Mouse (Mus musculus): ENCODE results near the gene Trim75. TPM values are rescaled to one million over a fixed set of nuclear protein-coding genes. Genes with fewer than 3 reads are reported as not detected.
"Not testable (repeated sequence)": the region's sequence is repeated elsewhere in the genome, so short reads cannot be mapped to it uniquely, and the experiment has no call there.

Trim75 gene
- polyA plus RNA-seq, 1 experiment from 2014 or later = not detected

DNA sequence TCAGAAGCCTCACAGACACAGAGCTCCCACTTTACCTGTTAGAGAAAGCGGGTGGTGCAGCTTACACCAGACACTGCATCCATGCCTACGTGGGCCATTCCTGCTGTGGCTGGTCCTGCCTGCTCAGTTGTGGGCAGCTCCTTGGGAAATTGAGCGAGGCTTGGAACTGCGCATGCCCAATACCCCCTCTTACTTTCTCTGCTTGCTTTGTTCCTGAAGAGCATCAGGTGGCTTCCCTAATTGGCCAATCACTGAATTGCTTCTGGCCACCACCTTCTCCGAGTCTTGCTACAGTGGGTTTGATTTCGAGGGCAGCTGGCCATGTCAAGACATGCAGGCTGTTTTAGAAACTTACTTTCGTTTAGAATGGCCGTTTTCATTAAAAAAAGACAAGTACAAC lies 30.8 kb upstream of the Trim75 start, which contains the start of the genes Trim61 and Trim60:
TSS of gene Trim61 (minus strand) at position 101 of the 400 bp plus-strand sequence.
TSS of gene Trim60 (minus strand) at position 162 of the 400 bp plus-strand sequence.
- Histone ChIP-seq H3K4me2 (ENCODE audit: low read depth, low read length) (no peak within 1 kb of the TSS), H3K36me3 (ENCODE audit: control insufficient read depth, insufficient read depth) (no peaks in the 10 kb centered on the region), H3K9me3 (replicated peaks; ENCODE audit: control insufficient read depth, low read length) (no peaks in the 10 kb centered on the region), H3K27ac (ENCODE audit: low read length) (no peak within 1 kb of the TSS), H3K9ac (ENCODE audit: low read depth, low read length) (no peak within 1 kb of the TSS), H3K27me3 (ENCODE audit: control insufficient read depth, insufficient read depth, low read depth, low read length) (no peaks in the 10 kb centered on the region), H3K4me3 (ENCODE audit: low read depth, low read length) (no peak within 1 kb of the TSS), H3K4me1 (ENCODE audit: control insufficient read depth, low read depth, low read length) (no peaks in the 10 kb centered on the region)
- ATAC-seq (ENCODE audit: low read depth) = no peak
- WGBS (ENCODE audit: insufficient replicate concordance) = 66% methylated on average over 8 of the region's 8 CpGs

DNA sequence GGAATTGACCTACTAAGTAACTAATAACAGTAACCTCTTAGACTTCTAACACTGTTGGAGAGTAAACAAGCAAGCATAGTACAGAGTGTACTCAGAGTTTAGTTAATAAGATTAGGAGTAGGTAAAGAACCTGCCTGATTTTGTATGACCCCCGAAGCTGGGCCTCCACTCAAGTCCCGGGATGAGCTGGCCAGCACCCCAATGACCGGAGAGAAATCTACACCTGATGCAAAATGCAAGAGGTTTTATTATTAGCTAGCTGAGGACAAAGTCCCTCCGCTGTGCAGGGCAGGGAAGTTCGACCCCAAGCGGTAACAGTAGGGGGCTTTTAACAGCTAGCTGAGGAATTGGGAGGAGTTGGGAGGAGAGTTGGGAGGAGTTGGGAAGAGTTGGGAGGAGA lies 20.0 kb upstream of the Trim75 start:
- not testable (repeated sequence) for ATAC-seq (ENCODE audit: low read depth); H3K4me2 ChIP-seq (ENCODE audit: low read depth, low read length); H3K4me3 ChIP-seq (ENCODE audit: low read depth, low read length); H3K27ac ChIP-seq (ENCODE audit: low read length); H3K9me3 ChIP-seq (replicated peaks; ENCODE audit: control insufficient read depth, low read length); H3K27me3 ChIP-seq (ENCODE audit: control insufficient read depth, insufficient read depth, low read depth, low read length); H3K36me3 ChIP-seq (ENCODE audit: control insufficient read depth, insufficient read depth); H3K9ac ChIP-seq (ENCODE audit: low read depth, low read length); H3K4me1 ChIP-seq (ENCODE audit: control insufficient read depth, low read depth, low read length)
- WGBS (ENCODE audit: insufficient replicate concordance) = 69% methylated on average over 6 of the region's 6 CpGs

DNA sequence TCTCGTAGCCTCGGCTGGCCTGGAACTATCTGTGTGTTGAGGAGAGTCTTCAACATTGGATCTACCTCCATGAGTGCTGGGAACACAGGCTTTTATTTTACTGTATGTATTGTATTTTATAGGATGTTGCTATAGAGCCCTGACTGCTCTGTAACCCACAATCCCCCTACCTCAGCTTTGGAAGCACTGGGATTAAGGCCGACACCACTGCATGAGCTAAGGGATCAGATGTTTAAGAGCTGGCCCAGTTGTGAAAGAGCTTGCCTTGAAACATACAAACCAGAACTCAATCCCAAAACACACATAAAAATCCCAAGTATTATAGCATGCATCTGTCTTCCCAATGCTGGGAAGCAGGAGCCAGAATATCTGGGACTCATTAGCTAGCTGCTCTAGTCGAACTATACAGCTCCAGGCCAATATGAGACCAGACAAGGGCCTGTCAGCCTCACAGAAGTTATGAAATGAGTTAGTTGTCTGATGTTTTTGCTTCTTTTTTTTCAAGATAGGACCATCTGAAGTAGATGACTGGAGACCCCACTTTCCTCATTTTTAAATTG lies 11.3 kb upstream of the Trim75 start:
- no peaks in the 10 kb centered on the region for H3K9me3 ChIP-seq (replicated peaks; ENCODE audit: control insufficient read depth, low read length)
- H3K27ac ChIP-seq (ENCODE audit: low read length) = no peak overlapping the region
- no peaks in the 10 kb centered on the region for H3K4me1 ChIP-seq (ENCODE audit: control insufficient read depth, low read depth, low read length)
- no peak overlapping the region for H3K4me3 ChIP-seq (ENCODE audit: low read depth, low read length)
- H3K9ac ChIP-seq (ENCODE audit: low read depth, low read length) = no peak overlapping the region
- H3K36me3 ChIP-seq (ENCODE audit: control insufficient read depth, insufficient read depth) = no peaks in the 10 kb centered on the region
- ATAC-seq (ENCODE audit: low read depth) = no peak
- H3K4me2 ChIP-seq (ENCODE audit: low read depth, low read length) = no peak overlapping the region
- no peaks in the 10 kb centered on the region for H3K27me3 ChIP-seq (ENCODE audit: control insufficient read depth, insufficient read depth, low read depth, low read length)
- WGBS (ENCODE audit: insufficient replicate concordance) = 63% methylated on average over 4 of the region's 4 CpGs

DNA sequence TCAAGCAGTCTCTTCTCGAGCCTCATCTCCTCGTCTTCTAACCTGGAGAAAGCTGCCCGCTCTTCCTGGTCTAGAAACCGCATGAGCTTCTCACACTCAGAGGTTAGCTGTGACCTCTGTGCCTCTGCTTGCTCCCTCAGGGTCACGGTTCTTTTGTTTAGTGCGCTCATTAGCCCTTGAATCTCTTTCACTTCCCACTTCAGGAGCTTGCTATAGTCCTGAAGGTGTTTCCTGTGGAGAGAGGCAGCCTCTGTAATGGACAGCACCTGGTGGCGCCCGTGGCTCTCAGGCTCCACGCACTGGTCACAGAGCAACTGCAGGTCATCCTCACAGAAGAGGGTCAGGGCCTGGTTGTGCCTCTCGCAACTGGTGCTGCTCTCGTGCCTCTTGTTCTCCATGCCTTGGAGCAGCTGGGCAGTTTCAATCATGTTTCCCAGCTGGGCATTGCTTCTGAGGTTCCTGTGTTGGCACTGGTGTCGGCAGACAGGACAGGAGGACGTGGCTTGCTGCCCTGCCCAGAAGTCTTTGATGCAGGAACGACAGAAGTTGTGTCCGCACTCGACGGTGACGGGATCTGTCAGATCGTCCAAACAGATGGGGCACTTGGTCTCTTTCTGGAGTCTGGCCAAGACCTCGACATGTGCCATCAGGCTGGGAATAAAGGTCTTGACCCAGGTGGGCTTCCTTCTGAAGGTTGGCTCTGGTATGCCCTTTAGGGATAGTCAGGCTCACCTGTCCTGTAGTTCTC lies 4.3 kb downstream of the Trim75 start:
- no peak for ATAC-seq (ENCODE audit: low read depth)
- no peaks in the 10 kb centered on the region for H3K27me3 ChIP-seq (ENCODE audit: control insufficient read depth, insufficient read depth, low read depth, low read length)
- H3K4me3 ChIP-seq (ENCODE audit: low read depth, low read length) = no peak overlapping the region
- H3K27ac ChIP-seq (ENCODE audit: low read length) = no peak overlapping the region
- H3K9me3 ChIP-seq (replicated peaks; ENCODE audit: control insufficient read depth, low read length) = no peaks in the 10 kb centered on the region
- H3K36me3 ChIP-seq (ENCODE audit: control insufficient read depth, insufficient read depth) = no peaks in the 10 kb centered on the region
- H3K4me2 ChIP-seq (ENCODE audit: low read depth, low read length) = no peak overlapping the region
- WGBS (ENCODE audit: insufficient replicate concordance) = 61% methylated on average over 20 of the region's 20 CpGs
- no peak overlapping the region for H3K9ac ChIP-seq (ENCODE audit: low read depth, low read length)
- H3K4me1 ChIP-seq (ENCODE audit: control insufficient read depth, low read depth, low read length) = no peaks in the 10 kb centered on the region

DNA sequence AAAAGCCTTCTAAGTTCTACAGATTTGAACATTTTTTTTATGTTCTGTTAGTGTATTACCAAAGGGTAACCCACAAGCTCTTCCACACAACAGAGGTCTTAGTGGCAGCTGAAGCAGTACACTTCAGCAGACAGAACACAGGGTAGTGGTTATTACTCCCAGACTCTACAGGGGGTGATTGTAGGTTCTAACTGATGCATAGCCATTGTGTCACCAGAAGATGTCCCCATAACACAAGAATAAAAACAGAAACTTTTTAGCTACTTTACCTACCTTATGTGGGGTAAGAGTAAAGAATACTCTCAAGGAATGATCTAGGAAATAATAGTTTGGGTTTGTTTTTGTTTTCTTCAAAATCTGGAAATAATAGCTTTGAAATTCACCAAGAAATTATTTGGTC lies 24.8 kb downstream of the Trim75 start:
- H3K4me1 ChIP-seq (ENCODE audit: control insufficient read depth, low read depth, low read length) = no peaks in the 10 kb centered on the region
- no peak for ATAC-seq (ENCODE audit: low read depth)
- H3K4me2 ChIP-seq (ENCODE audit: low read depth, low read length) = no peak overlapping the region
- H3K36me3 ChIP-seq (ENCODE audit: control insufficient read depth, insufficient read depth) = no peaks in the 10 kb centered on the region; the same call in 1 of the 2 replicates
- no peaks in the 10 kb centered on the region for H3K9me3 ChIP-seq (replicated peaks; ENCODE audit: control insufficient read depth, low read length)
- H3K27me3 ChIP-seq (ENCODE audit: control insufficient read depth, insufficient read depth, low read depth, low read length) = no peaks in the 10 kb centered on the region
- H3K4me3 ChIP-seq (ENCODE audit: low read depth, low read length) = no peak overlapping the region
- H3K9ac ChIP-seq (ENCODE audit: low read depth, low read length) = no peak overlapping the region
- H3K27ac ChIP-seq (ENCODE audit: low read length) = no peak overlapping the region

DNA sequence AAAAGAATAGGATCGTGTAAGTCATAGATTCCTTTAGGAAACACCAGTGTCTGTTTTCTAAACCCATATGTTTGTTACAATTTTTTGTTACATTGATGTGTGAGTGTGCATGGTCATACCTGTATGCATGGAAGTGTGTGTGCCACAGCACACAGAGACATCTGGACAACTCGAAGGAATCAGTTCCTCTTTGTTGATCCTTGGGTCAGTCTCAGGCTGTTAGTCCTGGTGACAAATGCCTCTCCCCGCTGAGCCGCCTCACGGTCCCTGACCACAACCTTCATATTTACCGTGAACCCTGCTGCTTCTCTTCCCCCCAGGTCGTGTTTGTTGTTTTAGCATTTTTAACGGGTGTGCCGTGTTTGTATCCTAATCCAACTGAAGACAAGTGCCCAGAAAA lies 28.6 kb downstream of the Trim75 start:
- no peak overlapping the region for H3K9ac ChIP-seq (ENCODE audit: low read depth, low read length)
- H3K9me3 ChIP-seq (replicated peaks; ENCODE audit: control insufficient read depth, low read length) = no peaks in the 10 kb centered on the region
- ATAC-seq (ENCODE audit: low read depth) = no peak
- no peaks in the 10 kb centered on the region; the same call in 1 of the 2 replicates for H3K36me3 ChIP-seq (ENCODE audit: control insufficient read depth, insufficient read depth)
- no peak overlapping the region for H3K27ac ChIP-seq (ENCODE audit: low read length)
- H3K27me3 ChIP-seq (ENCODE audit: control insufficient read depth, insufficient read depth, low read depth, low read length) = no peaks in the 10 kb centered on the region
- H3K4me2 ChIP-seq (ENCODE audit: low read depth, low read length) = no peak overlapping the region
- 73% methylated on average over 9 of the region's 9 CpGs for WGBS (ENCODE audit: insufficient replicate concordance)
- H3K4me3 ChIP-seq (ENCODE audit: low read depth, low read length) = no peak overlapping the region
- H3K4me1 ChIP-seq (ENCODE audit: control insufficient read depth, low read depth, low read length) = no peaks in the 10 kb centered on the region

DNA sequence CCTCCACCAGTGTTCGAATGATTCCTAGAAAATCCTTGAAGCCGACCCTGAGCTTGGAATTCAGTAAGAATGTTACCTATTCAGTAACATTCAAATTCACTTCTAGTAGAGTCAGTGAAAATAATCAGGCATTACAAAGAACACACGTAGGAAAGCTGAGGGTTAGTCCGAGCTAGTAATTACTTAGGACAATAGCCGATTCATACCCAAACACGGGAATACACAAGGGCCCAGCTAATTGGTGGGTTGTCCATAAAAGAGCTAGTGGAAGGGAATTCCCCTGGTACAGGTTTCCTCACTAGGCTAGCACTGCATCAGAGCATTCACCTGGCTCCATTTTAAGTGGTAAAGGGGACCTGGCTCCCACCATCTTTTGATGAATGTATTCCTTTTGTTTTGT lies 35.5 kb downstream of the Trim75 start:
- no peak for ATAC-seq (ENCODE audit: low read depth)
- no peak overlapping the region for H3K4me2 ChIP-seq (ENCODE audit: low read depth, low read length)
- no peaks in the 10 kb centered on the region; the same call in 1 of the 2 replicates for H3K4me1 ChIP-seq (ENCODE audit: control insufficient read depth, low read depth, low read length)
- no peaks in the 10 kb centered on the region for H3K36me3 ChIP-seq (ENCODE audit: control insufficient read depth, insufficient read depth)
- no peak overlapping the region for H3K9ac ChIP-seq (ENCODE audit: low read depth, low read length)
- H3K9me3 ChIP-seq (replicated peaks; ENCODE audit: control insufficient read depth, low read length) = no peaks in the 10 kb centered on the region
- no peak overlapping the region for H3K27ac ChIP-seq (ENCODE audit: low read length)
- 72% methylated on average over 6 of the region's 6 CpGs for WGBS (ENCODE audit: insufficient replicate concordance)
- no peak overlapping the region for H3K4me3 ChIP-seq (ENCODE audit: low read depth, low read length)
- H3K27me3 ChIP-seq (ENCODE audit: control insufficient read depth, insufficient read depth, low read depth, low read length) = no peaks in the 10 kb centered on the region

DNA sequence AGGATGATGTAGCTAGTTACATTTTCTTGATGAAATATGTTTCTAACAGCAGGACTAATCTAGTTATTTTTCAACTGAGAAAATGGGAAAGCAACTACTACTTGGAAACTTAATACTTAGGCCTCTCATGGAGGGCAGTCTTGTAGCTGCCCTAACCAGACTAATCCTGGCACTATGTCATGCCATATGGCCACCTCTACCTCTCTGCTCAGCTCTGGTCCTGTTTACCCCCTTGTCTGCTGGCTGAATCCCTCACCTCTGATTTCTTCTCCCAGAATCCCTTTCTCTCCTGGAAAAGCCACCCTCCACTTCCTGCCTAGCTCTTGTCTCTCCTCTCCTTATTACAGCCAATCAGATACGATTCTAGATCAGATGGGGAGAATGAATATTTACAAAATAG lies 39.3 kb downstream of the Trim75 start:
- ATAC-seq (ENCODE audit: low read depth) = no peak
- 55% methylated on average over 1 of the region's 1 CpGs for WGBS (ENCODE audit: insufficient replicate concordance)
- no peaks in the 10 kb centered on the region; the same call in 1 of the 2 replicates for H3K4me1 ChIP-seq (ENCODE audit: control insufficient read depth, low read depth, low read length)

DNA sequence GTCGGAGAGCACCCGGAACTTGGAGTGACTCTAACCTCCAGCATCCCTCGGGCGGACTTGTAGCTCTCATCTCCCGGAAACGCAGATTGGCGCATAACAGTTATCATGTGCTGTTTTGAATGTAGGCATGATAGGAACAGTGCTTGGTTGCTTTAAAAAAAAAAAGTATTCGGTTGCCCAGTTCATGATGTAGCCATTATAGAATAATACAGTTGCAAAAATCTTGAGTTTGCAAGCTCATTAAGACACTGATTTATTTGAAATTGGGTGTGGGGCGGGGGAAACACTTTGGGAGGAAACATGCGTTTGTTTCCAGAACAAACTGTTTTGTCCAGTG lies 40.0 kb downstream of the Trim75 start:
- Histone ChIP-seq H3K9ac (ENCODE audit: low read depth, low read length) (peak overlapping the region; percentile 74), H3K27me3 (ENCODE audit: control insufficient read depth, insufficient read depth, low read depth, low read length) (no peaks in the 10 kb centered on the region; the same call in 1 of the 2 replicates), H3K4me1 (ENCODE audit: control insufficient read depth, low read depth, low read length) (no peaks in the 10 kb centered on the region; the same call in 1 of the 2 replicates), H3K27ac (ENCODE audit: low read length) (peak overlapping the region; percentile 84), H3K9me3 (replicated peaks; ENCODE audit: control insufficient read depth, low read length) (no peaks in the 10 kb centered on the region), H3K4me2 (ENCODE audit: low read depth, low read length) (peak overlapping the region; percentile 79), H3K36me3 (ENCODE audit: control insufficient read depth, insufficient read depth) (no peaks in the 10 kb centered on the region), H3K4me3 (ENCODE audit: low read depth, low read length) (peak overlapping the region; percentile 80)
- WGBS (ENCODE audit: insufficient replicate concordance) = 9% methylated on average over 10 of the region's 10 CpGs
- no peak for ATAC-seq (ENCODE audit: low read depth)

More for the DNA sequence above, 39.3 kb downstream of the Trim75 start:
- Histone ChIP-seq H3K9ac (ENCODE audit: low read depth, low read length) (no peak overlapping the region), H3K36me3 (ENCODE audit: control insufficient read depth, insufficient read depth) (no peaks in the 10 kb centered on the region), H3K9me3 (replicated peaks; ENCODE audit: control insufficient read depth, low read length) (no peaks in the 10 kb centered on the region), H3K27me3 (ENCODE audit: control insufficient read depth, insufficient read depth, low read depth, low read length) (no peaks in the 10 kb centered on the region), H3K4me2 (ENCODE audit: low read depth, low read length) (no peak overlapping the region), H3K27ac (ENCODE audit: low read length) (no peak overlapping the region), H3K4me3 (ENCODE audit: low read depth, low read length) (no peak overlapping the region)
